Mouse (Mus musculus) erythroblast, embryonic 14.5 days (primary cell): ENCODE measurements around the gene Scn10a. TPM values are rescaled to one million over a fixed set of nuclear protein-coding genes. Genes with fewer than 3 reads are reported as not detected.

Experiments used
- H3K27me3 ChIP-seq: 2 replicates; pipeline ENCODE4 v1.6.1; 2012; ENCODE audit warnings: inconsistent platforms; ENCODE audit not compliant: control insufficient read depth
- H3K36me3 ChIP-seq: 2 replicates; pipeline ENCODE4 v1.6.1; 2012; ENCODE audit warnings: mild to moderate bottlenecking, inconsistent platforms; ENCODE audit not compliant: control insufficient read depth
- H3K4me1 ChIP-seq: 2 replicates; pipeline ENCODE4 v1.6.1; 2012; ENCODE audit warnings: inconsistent platforms; ENCODE audit not compliant: control insufficient read depth
- H3K4me3 ChIP-seq: replicated peaks from 2 replicates; pipeline ENCODE3; 2012; ENCODE audit warnings: moderate library complexity, mild to moderate bottlenecking, inconsistent platforms
- H3K9me3 ChIP-seq: 2 replicates; pipeline ENCODE4 v1.6.1; 2012; ENCODE audit warnings: low read length, inconsistent platforms, mixed read lengths; ENCODE audit not compliant: control insufficient read depth
- GATA1 ChIP-seq: IDR thresholded peaks from 2 replicates; pipeline ENCODE4 v1.6.1; 2012; ENCODE audit warnings: low read length, inconsistent platforms, mixed read lengths
- TAL1 ChIP-seq: IDR thresholded peaks from 3 replicates; pipeline ENCODE4 v1.6.1; 2012; ENCODE audit warnings: low read length, inconsistent platforms, mixed read lengths
- polyA plus RNA-seq: library from polyadenylated mRNA; stranded (reverse); fragments of >175 nt; gene quantifications from 2 replicates; pipeline ENCODE4 v1.2.3, GENCODE M21; 2012

Gene Scn10a
- polyA plus RNA-seq, 1 experiment: not detected

DNA sequence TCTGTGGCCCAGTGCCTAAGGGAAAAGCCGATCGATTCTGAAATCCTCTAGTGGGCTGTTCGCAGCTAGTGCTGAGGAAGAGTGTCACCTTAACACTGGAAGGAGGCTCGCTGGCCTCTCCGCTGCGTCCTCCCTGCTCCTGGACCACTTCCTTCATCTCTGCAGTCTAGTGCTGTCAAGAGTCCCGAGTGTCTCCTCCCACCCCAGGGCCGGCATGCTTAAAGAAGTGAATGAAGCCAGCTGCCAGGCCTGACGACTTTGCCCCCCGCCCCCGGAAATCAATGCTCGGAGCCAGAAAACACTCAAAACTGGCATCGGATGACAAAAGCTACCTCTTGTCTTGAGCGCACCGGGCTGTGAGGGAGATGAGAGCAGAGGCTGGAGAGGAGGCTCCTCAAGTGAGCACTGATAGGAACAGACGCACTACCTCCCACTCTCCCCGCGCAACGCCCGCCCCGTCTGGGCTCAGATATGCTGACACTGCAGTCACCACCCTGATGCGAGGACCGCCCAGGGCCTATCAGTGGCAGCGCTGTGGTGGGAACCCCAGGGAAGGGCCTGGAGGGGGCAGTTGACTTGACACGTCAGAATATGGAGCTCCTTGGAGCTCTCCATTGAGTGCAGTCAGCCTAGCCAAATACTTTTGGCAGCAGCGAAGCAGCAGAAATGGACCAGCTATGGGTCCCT lies 130.2 kb downstream of the Scn10a start:
- no peak overlapping the region for H3K4me3 ChIP-seq
- H3K36me3 ChIP-seq: no peaks in the 10 kb centered on the region
- H3K9me3 ChIP-seq: no peaks in the 10 kb centered on the region
- H3K27me3 ChIP-seq: peaks cover 4% of the 10 kb centered on the region; the same call in 1 of the 2 replicates
- H3K4me1 ChIP-seq: no peaks in the 10 kb centered on the region
- TF ChIP-seq GATA1 (no peak), TAL1 (no peak)

DNA sequence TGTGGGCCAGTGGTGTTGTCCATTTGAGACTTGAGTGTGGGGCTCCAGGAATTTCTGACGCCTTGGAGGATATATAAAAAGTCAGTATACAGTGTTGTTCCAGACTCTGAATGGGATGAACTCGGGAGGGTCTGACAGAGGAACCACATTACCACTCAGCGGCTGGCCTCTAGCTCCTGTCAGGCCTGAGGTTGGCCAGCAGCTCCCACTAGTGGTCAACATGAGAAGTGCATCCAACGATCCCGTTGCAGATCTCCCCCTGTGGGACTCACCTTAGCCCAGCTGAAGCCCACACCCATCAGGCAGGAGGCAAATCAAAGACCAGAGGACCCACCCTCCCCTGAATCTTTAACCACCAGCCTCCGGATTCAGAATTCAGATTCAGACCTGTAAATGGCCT lies 138.5 kb downstream of the Scn10a start:
- TF ChIP-seq TAL1 (no peak), GATA1 (no peak)
- Histone ChIP-seq H3K4me1 (peaks cover 2% of the 10 kb centered on the region; the same call in 1 of the 2 replicates), H3K4me3 (no peak overlapping the region), H3K9me3 (no peaks in the 10 kb centered on the region; the same call in 1 of the 2 replicates), H3K36me3 (no peaks in the 10 kb centered on the region), H3K27me3 (peaks cover 46% of the 10 kb centered on the region)

DNA sequence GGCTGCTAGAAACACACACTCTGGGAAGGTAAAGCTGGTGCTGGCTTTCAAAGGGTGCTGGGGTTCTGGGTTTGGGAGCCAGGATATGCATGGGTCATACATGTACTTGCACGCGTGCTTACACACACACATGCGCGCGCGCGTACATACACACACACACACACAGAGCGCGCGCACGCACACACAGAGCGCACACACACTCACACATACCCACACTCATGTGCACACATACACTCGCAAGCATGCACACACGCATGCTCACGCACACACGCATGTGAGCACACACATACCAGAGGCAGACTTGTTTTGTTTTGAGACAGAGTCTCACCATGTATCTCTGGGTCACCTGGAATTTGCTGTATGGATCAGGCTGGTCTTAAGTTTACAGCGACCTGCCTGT lies 138.9 kb downstream of the Scn10a start:
- H3K27me3 ChIP-seq: peaks cover 51% of the 10 kb centered on the region
- no peaks in the 10 kb centered on the region; the same call in 1 of the 2 replicates for H3K9me3 ChIP-seq
- H3K36me3 ChIP-seq: no peaks in the 10 kb centered on the region
- H3K4me1 ChIP-seq: peaks cover 2% of the 10 kb centered on the region; the same call in 1 of the 2 replicates
- TF ChIP-seq TAL1 (no peak), GATA1 (no peak)
- no peak overlapping the region for H3K4me3 ChIP-seq

DNA sequence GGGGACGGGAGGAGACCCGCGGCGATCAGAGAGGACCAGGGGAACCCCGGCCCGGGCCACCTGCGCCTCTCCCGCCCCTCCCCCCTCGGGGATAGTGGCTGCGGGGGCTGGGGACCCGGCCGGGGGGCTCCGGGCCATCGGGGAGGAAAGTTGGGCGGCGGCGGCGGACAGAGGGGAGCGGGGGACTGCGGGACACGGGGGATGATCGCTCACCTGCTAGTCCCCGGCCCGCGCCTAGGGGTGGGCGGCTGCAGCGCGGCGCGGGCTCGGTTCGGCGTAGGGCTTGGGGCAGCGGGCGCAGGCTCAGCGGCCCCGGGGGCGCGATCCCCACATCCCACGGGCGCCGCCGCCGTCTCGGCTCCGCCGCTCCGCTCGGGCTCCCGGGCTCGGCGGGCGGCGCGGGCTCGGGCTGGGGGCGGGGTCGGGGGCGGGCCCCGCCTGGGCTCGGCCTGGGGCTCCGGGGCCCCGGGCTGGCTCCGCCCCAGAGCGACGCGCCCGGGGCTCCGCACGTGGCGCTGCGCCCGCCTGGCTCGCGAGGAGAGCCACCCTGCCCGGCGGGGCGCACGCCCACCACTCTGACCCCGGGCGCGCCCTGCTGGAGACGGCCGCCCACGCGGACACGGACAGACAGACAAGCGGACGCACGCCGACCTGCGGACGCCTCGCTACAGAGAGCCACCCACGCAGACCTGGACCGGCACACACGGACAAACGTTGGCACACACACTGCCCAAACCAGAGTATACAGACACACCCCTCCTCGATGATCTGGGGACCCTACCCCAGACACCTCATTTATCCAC lies 140.3 kb downstream of the Scn10a start, which contains the start of gene Scn5a:
Gene Scn5a, minus strand, starts transcription at position 381 of the 803 bp plus-strand sequence.
- Histone ChIP-seq H3K36me3 (no peaks in the 10 kb centered on the region), H3K4me3 (no peak within 1 kb of the TSS), H3K9me3 (no peaks in the 10 kb centered on the region; the same call in 1 of the 2 replicates), H3K4me1 (peaks cover 2% of the 10 kb centered on the region; the same call in 1 of the 2 replicates), H3K27me3 (peaks cover 57% of the 10 kb centered on the region)
- TF ChIP-seq GATA1: no peak
- TF ChIP-seq TAL1: no peak

DNA sequence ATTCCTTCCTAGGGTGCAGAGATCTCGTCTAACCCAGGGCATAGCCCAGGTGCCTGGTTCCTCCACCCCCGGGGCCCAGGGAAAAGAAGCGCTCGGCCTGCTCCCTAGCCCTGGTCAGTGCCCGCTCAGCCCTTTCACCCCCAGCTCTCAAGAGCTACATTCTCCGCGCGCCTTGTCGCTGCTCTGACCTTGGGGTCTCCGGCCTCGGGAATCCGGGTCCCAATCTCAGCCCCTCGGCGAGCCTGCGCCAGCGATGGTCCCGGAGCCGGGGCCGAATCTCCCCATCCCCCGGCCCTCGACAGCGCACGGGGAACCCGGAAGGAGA lies 140.8 kb downstream of the Scn10a start:
- no peak for TF ChIP-seq GATA1
- no peak for TF ChIP-seq TAL1
- Histone ChIP-seq H3K4me1 (peaks cover 2% of the 10 kb centered on the region; the same call in 1 of the 2 replicates), H3K4me3 (no peak overlapping the region), H3K36me3 (no peaks in the 10 kb centered on the region), H3K27me3 (peaks cover 57% of the 10 kb centered on the region), H3K9me3 (no peaks in the 10 kb centered on the region; the same call in 1 of the 2 replicates)

DNA sequence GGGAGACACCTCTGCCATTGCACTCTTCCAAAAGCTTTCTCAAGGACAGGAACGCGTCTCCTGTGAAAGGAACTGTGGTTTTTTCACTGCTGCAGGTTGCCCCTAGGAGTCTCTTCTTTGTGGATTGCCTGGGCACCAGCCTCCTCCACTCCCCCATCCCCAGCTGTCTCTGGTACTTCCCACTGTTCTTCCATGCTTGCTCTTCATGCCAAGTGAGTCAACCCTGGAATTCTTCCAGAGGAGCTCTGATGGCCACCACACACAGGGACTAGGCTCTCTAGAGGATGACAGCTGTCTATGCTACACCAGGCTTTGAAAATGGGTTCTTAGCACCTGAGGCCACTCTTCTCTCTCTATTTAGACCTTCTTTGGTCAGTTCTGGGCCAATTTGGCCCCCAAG lies 142.1 kb downstream of the Scn10a start:
- peaks cover 67% of the 10 kb centered on the region for H3K27me3 ChIP-seq
- H3K36me3 ChIP-seq: no peaks in the 10 kb centered on the region
- H3K4me1 ChIP-seq: peaks cover 2% of the 10 kb centered on the region; the same call in 1 of the 2 replicates
- no peak overlapping the region for H3K4me3 ChIP-seq
- TF ChIP-seq GATA1 (no peak), TAL1 (no peak)
- H3K9me3 ChIP-seq: no peaks in the 10 kb centered on the region; the same call in 1 of the 2 replicates

DNA sequence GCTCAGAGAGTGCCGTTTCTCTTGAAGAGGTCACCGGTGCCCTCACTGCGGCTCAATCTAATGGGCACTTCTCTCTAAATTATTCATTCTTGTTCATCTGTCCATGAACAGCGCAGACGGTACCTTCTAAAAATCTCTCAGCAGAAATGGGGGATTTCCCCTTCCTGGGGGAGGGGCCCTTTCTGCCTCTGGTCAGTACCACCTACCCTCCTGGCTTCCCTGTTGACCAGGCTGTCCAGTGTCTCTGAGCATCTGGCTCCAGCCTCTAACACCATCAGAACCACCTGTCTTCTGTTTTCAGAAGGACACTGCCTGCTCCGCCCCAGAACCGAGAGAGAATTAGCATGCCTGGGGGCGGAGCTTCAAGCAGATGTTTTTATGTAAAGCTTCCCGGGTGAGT lies 143.4 kb downstream of the Scn10a start:
- TF ChIP-seq TAL1 (no peak), GATA1 (no peak)
- H3K36me3 ChIP-seq: no peaks in the 10 kb centered on the region
- H3K4me3 ChIP-seq: no peak overlapping the region
- peaks cover 78% of the 10 kb centered on the region for H3K27me3 ChIP-seq
- peaks cover 2% of the 10 kb centered on the region; the same call in 1 of the 2 replicates for H3K4me1 ChIP-seq
- no peaks in the 10 kb centered on the region; the same call in 1 of the 2 replicates for H3K9me3 ChIP-seq

DNA sequence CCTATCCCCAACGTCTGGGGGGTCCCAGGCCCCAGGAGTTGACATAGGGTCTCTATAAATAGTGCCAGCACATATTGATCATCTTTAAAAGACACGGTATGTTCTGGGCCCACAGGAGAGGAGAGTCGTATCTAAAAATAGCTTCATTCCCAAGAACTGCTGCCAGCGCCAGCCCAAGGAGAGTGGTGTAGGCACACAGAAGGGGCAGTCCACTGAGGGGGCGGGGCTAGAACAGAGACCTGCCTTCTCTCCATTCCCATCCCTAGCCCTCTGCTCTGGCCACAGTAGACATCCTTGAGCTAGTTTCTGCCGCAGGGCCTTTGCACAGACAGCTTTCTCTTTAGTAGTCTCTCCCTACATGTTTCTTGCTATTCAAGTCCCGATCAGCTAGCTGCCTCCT lies 144.8 kb downstream of the Scn10a start:
- no peak overlapping the region for H3K4me3 ChIP-seq
- peaks cover 79% of the 10 kb centered on the region for H3K27me3 ChIP-seq
- peaks cover 2% of the 10 kb centered on the region; the same call in 1 of the 2 replicates for H3K4me1 ChIP-seq
- no peaks in the 10 kb centered on the region for H3K36me3 ChIP-seq
- H3K9me3 ChIP-seq: no peaks in the 10 kb centered on the region; the same call in 1 of the 2 replicates
- TF ChIP-seq TAL1 (no peak), GATA1 (no peak)

DNA sequence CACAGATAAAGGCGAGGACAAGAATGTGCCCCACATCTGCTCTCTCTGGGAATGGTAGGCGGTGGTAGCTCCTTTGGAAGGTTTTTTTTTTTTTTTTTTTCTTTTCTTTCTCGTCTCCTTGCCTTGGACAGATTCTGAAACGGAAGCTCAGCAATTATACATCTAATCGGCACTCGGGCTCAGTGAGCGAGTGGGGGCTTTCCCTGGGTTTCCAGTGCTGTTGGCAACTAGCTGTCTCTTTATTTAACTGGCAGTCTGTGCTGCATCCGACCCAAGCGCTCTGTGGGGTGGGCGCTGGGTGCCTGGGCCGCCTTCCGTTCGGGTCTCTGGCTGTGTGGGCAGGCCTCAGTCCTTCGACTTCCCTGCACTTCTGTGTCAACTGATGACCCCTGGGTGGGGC lies 146.1 kb downstream of the Scn10a start:
- peaks cover 67% of the 10 kb centered on the region for H3K27me3 ChIP-seq
- no peak overlapping the region for H3K4me3 ChIP-seq
- TF ChIP-seq TAL1 (no peak), GATA1 (no peak)
- no peaks in the 10 kb centered on the region for H3K4me1 ChIP-seq
- H3K9me3 ChIP-seq: no peaks in the 10 kb centered on the region
- H3K36me3 ChIP-seq: no peaks in the 10 kb centered on the region
